Mouse (Mus musculus): ENCODE results near the gene Timp4.
"Not testable (repeated sequence)": the region's sequence is repeated elsewhere in the genome, so short reads cannot be mapped to it uniquely, and the experiment has no call there.

Gene Timp4

GRCm38 (mm10) chr6:115251531-115251985 is 447 bp downstream of the Timp4 start:
- in situ Hi-C loops (cut with MboI) = no loop called here

GRCm38 (mm10) chr6:115245500-115246058 is 6.4 kb downstream of the Timp4 start:
- in situ Hi-C loops (cut with MboI) = no loop called here

GRCm38 (mm10) chr6:115244222-115244621 is 7.8 kb downstream of the Timp4 start:
- in situ Hi-C loops (cut with MboI) = no loop called here

GRCm38 (mm10) chr6:115241939-115242338 is 10.1 kb downstream of the Timp4 start:
- in situ Hi-C loops (cut with MboI) = no loop called here

- in situ Hi-C loops (cut with MboI) = no loop called here
These were observed 10.8 kb downstream of the Timp4 start for GRCm38 (mm10) chr6:115241131-115241699.

GRCm38 (mm10) chr6:115240431-115240830 is 11.6 kb downstream of the Timp4 start:
- in situ Hi-C loops (cut with MboI) = not testable (repeated sequence)

- in situ Hi-C loops (cut with MboI) = no loop called here
These were observed 12.7 kb downstream of the Timp4 start for GRCm38 (mm10) chr6:115239335-115239734.

GRCm38 (mm10) chr6:115238031-115239027 is 13.7 kb downstream of the Timp4 start:
- in situ Hi-C loops (cut with MboI) = no loop called here

GRCm38 (mm10) chr6:115232562-115232961 is 19.4 kb downstream of the Timp4 start:
- in situ Hi-C loops (cut with MboI) = no loop called here

- in situ Hi-C loops (cut with MboI) = no loop called here
These were observed 20.2 kb downstream of the Timp4 start for GRCm38 (mm10) chr6:115231836-115232235.

GRCm38 (mm10) chr6:115230557-115230956 is 21.4 kb downstream of the Timp4 start:
- in situ Hi-C loops (cut with MboI) = no loop called here

- in situ Hi-C loops (cut with MboI) = no loop called here
These were observed 24.5 kb downstream of the Timp4 start for GRCm38 (mm10) chr6:115227529-115227928.

- in situ Hi-C loops (cut with MboI) = no loop called here
These were observed 25.0 kb downstream of the Timp4 start, which contains the start of gene Gm17482 for GRCm38 (mm10) chr6:115227043-115227442. Gene Gm17482 (plus strand): TSS chr6:115227343.

- in situ Hi-C loops (cut with MboI) = no loop called here
These were observed 26.5 kb downstream of the Timp4 start for GRCm38 (mm10) chr6:115225519-115225918.

GRCm38 (mm10) chr6:115221215-115221641 is 30.8 kb downstream of the Timp4 start:
- in situ Hi-C loops (cut with MboI) = no loop called here

- in situ Hi-C loops (cut with MboI) = no loop called here
These were observed 38.9 kb downstream of the Timp4 start for GRCm38 (mm10) chr6:115213129-115213528.

- in situ Hi-C loops (cut with MboI) = no loop called here
These were observed 39.7 kb downstream of the Timp4 start for GRCm38 (mm10) chr6:115212132-115212903.

- in situ Hi-C loops (cut with MboI) = no loop called here
These were observed 41.2 kb downstream of the Timp4 start for GRCm38 (mm10) chr6:115210820-115211219.

GRCm38 (mm10) chr6:115210187-115210586 is 41.8 kb downstream of the Timp4 start:
- in situ Hi-C loops (cut with MboI) = no loop called here

GRCm38 (mm10) chr6:115203029-115203428 is 49.0 kb downstream of the Timp4 start:
- in situ Hi-C loops (cut with MboI) = no loop called here

GRCm38 (mm10) chr6:115200753-115201152 is 51.3 kb downstream of the Timp4 start:
- in situ Hi-C loops (cut with MboI) = no loop called here
